In the genomic region with DNA sequence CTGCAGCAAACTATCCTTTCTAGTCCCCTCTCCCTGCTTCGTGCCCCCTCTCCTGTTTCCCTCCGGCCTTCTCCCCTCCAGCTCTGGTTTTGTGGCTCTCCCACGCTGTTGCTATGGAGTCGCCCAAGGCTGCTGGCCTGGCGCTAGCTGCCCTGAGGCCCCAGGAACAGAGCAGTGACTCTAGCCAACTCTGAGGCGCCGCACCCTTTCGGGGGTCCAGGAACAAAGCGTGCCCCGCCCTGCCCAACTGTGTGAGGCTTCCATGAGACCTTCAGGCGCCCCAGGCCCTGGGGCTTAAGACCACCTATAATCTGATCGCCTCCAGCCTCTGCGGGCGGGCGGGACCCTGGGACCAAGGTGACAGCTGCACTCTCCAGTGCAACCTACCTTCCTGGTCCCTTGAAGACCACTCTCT, we compare ENCODE assay signal across 8 mouse cellular contexts.
DNase-seq lines count a peak whose midpoint lies in the region; ATAC-seq lines count a peak whose summit lies in the region.

No protein-coding gene starts in this region.

- peak overlapping the region; percentile 48 for H3K4me3 ChIP-seq in embryonic facial prominence, embryonic 12.5 days
- peak overlapping the region; percentile 45 for H3K4me3 ChIP-seq in liver, embryonic 15.5 days (replicated peaks)
- peak overlapping the region; percentile 51 for H3K4me3 ChIP-seq in neural tube, embryonic 15.5 days (replicated peaks)

- H3K9ac ChIP-seq in embryonic facial prominence, embryonic 12.5 days, result peak overlapping the region; percentile 43; the same call in 1 of the 2 replicates
- no peak overlapping the region for H3K9ac ChIP-seq in liver, embryonic 15.5 days
- peak overlapping the region; percentile 47 for H3K9ac ChIP-seq in neural tube, embryonic 15.5 days (replicated peaks)

- H3K4me2 ChIP-seq in embryonic facial prominence, embryonic 12.5 days (replicated peaks), result peak overlapping the region; percentile 92
- H3K4me2 ChIP-seq in liver, embryonic 15.5 days, result peak overlapping the region; percentile 65
- peak overlapping the region; percentile 99 for H3K4me2 ChIP-seq in neural tube, embryonic 15.5 days

- H3K27me3 ChIP-seq in embryonic facial prominence, embryonic 12.5 days, result peaks cover 23% of the 10 kb centered on the region
- H3K27me3 ChIP-seq in liver, embryonic 15.5 days, result peaks cover 47% of the 10 kb centered on the region
- H3K27me3 ChIP-seq in neural tube, embryonic 15.5 days (replicated peaks), result peaks cover 23% of the 10 kb centered on the region; the same call in 1 of the 2 replicates

- H3K27ac ChIP-seq in embryonic facial prominence, embryonic 12.5 days, result no peak overlapping the region
- H3K27ac ChIP-seq in liver, embryonic 15.5 days (replicated peaks), result no peak overlapping the region
- H3K27ac ChIP-seq in neural tube, embryonic 15.5 days (replicated peaks), result no peak overlapping the region

- no peaks in the 10 kb centered on the region for H3K36me3 ChIP-seq in embryonic facial prominence, embryonic 12.5 days
- H3K36me3 ChIP-seq in liver, embryonic 15.5 days (replicated peaks), result no peaks in the 10 kb centered on the region
- no peaks in the 10 kb centered on the region for H3K36me3 ChIP-seq in neural tube, embryonic 15.5 days

- intact Hi-C loops in heart, postnatal 25 days (cut with DNase I), result loop anchor here (10.0 kb wide), 1 partner anchor 373 kb away; no protein-coding TSS in a partner anchor

- peak; percentile 27 to 36 for DNase-seq in urinary bladder, adult 18-20 months (ENCODE audit: low spot score in 2 of 2)
- DNase-seq in urinary bladder, postnatal 10 days (ENCODE audit: low spot score), result no peak
- peak; percentile 16 for DNase-seq in heart, postnatal 25 days (ENCODE audit: low spot score)
- no peak for DNase-seq in layer of hippocampus, adult 11-12 months (ENCODE audit: low spot score)
- no peak for DNase-seq in layer of hippocampus, adult 9-10 months (ENCODE audit: low spot score)

- no peaks in the 10 kb centered on the region for H3K9me3 ChIP-seq in embryonic facial prominence, embryonic 12.5 days
- H3K9me3 ChIP-seq in liver, embryonic 15.5 days (replicated peaks), result no peaks in the 10 kb centered on the region
- no peaks in the 10 kb centered on the region for H3K9me3 ChIP-seq in neural tube, embryonic 15.5 days (replicated peaks)

- peak; percentile 58 for ATAC-seq in embryonic facial prominence, embryonic 12.5 days (ENCODE audit: insufficient number of reproducible peaks, insufficient read depth, low FRiP score, low TSS enrichment)
- ATAC-seq in liver, embryonic 15.5 days (ENCODE audit: insufficient read depth), result no peak
- peak; percentile 84 for ATAC-seq in neural tube, embryonic 15.5 days (ENCODE audit: low FRiP score)

- WGBS in embryonic facial prominence, embryonic 12.5 days, result 2% methylated on average over 15 of the region's 15 CpGs
- 6% methylated on average over 15 of the region's 15 CpGs for WGBS in liver, embryonic 15.5 days (ENCODE audit: insufficient replicate concordance)
- WGBS in neural tube, embryonic 15.5 days, result 6% methylated on average over 15 of the region's 15 CpGs

- peaks cover 8% of the 10 kb centered on the region; the same call in 1 of the 2 replicates for H3K4me1 ChIP-seq in embryonic facial prominence, embryonic 12.5 days
- H3K4me1 ChIP-seq in liver, embryonic 15.5 days (replicated peaks), result 0 out of 2 replicates have a peak, but pooled peaks cover 12% of the 10 kb centered on the region
- H3K4me1 ChIP-seq in neural tube, embryonic 15.5 days, result peaks cover 20% of the 10 kb centered on the region

Comparison
In these comparisons a context has a peak if more than half of its experiments do, and no peak if none do; other contexts are left out.
1. DNase-seq: peak in urinary bladder, adult 18-20 months (2 of 2) and heart, postnatal 25 days (single experiment); none in urinary bladder, postnatal 10 days (single experiment), layer of hippocampus, adult 11-12 months (single experiment) and layer of hippocampus, adult 9-10 months (single experiment).
2. Peak in every context shown above with its lines, with median percentiles within 50 percentile points of each other: H3K4me2 ChIP-seq and H3K4me3 ChIP-seq.